Mouse (Mus musculus): Measurements from ENCODE around the gene Ifi209.
"Not testable (repeated sequence)": the region's sequence is repeated elsewhere in the genome, so short reads cannot be mapped to it uniquely, and the experiment has no call there.

The Ifi209 gene

GRCm38 (mm10) chr1:173630622-173631021 lies at the start of gene Ifi209:
TSS of gene Ifi209 (plus strand) at chr1:173630917.
- DNase-seq = not testable (repeated sequence)

GRCm38 (mm10) chr1:173589698-173590097 lies 41.0 kb upstream of the Ifi209 start:
- not testable (repeated sequence) for DNase-seq

GRCm38 (mm10) chr1:173598838-173599494 lies 31.8 kb upstream of the Ifi209 start, which contains the start of gene Ifi213:
TSS of gene Ifi213 (minus strand) at chr1:173599274.
- not testable (repeated sequence) for DNase-seq

- DNase-seq = not testable (repeated sequence)
These were observed 20.4 kb upstream of the Ifi209 start for GRCm38 (mm10) chr1:173610291-173610690.

GRCm38 (mm10) chr1:173622216-173622615 lies 8.5 kb upstream of the Ifi209 start:
- DNase-seq = not testable (repeated sequence)

DNA sequence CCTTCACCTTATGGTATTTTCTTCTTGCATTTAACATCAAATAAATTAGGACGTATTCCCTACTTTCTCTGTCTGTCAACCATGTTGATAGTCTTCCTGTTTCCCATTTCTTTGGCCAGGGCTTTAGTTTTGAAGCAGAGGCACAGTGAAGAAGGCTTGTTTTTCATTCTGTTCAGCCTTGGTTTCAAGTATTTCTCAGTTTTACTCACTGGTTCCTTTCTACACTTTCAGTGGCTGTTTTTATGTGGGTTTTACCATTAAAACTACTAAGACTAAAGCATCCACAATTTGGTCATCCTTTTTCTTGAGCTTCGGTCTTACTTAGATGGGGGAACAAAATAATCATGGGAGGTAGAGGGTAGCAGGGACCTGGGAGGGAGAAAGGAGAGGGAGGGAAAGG lies 6.7 kb upstream of the Ifi209 start:
- DNase-seq = no peak

- no peak for DNase-seq
These were observed 4.0 kb upstream of the Ifi209 start for GRCm38 (mm10) chr1:173626686-173627085.

DNA sequence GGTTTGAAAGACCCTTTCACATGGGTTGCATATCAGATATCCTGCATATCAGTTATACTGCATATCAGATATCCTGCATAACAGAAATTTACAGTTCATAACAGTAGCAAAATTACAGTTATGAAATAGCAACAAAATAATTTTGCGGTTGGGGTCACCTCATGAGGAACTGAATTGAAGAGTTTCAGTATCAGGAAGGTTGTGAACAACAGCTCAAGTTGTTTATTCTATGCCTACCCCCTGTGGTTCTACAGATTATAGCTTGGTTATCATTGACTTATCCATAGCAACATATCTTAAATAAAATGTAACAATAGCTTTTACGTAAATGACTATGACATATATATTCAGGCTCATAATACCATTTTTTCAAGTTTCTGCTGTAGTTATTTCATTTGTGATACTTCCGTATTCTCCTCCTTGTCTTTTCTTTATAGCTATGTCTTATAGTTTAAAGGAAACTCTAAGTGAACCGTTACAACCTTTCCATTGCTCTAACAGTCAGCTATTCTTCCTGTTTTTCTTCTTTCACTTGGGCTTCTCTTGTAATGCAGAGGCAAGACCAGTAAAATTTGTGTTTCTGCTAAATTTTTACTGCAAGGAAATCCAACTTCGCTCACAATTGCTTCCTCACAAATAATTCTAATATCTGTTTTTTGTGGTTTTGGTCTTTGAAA lies 3.4 kb downstream of the Ifi209 start:
- DNase-seq = no peak

DNA sequence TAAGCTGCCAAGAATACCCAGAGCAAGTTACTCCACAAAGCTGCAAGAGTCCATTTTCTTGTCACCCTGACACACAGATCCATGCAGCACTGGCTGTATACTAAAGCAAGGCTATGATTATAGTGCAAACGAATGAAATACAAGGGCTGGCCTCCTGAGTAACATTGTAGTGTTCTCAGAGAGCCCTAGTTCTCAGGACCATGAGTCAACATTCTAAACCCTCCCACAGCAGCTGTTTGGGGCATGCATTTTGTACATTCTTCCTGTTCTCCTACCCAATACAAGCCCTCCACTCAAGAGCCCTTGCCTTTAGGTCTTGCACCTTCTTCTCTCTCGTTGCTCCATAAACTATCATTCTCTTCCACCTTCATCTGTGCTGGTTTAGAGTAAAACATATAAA lies 14.7 kb downstream of the Ifi209 start:
- DNase-seq = no peak

- no peak for DNase-seq
These were observed 27.3 kb downstream of the Ifi209 start for GRCm38 (mm10) chr1:173657973-173658372.

GRCm38 (mm10) chr1:173673458-173674097 lies 42.9 kb downstream of the Ifi209 start, which contains the start of gene Ifi208:
TSS of gene Ifi208 (plus strand) at chr1:173673675.
- DNase-seq = not testable (repeated sequence)

DNA sequence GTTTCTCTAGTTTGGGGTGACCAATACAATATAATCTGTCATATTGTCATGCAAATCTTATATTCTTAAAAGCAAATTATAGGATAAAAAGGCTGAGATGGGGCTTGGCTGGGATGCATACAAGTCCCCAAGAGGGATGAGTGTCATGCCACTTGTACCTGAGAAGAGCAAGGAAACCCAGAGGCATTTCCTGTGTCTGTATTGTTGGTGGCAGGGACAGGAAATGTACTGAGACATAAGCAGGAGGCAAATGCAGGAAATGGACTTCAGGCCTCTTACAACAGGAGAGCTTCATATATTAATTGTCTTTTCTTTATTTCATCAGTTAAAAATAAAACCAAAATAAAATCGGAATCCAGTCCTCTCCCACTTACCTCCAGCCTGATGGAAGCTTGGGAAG lies 47.9 kb downstream of the Ifi209 start:
- DNase-seq = not testable (repeated sequence)

- DNase-seq = no peak
These were observed 63.6 kb downstream of the Ifi209 start for GRCm38 (mm10) chr1:173694270-173694669.

Data from kidney, postnatal 14 days (tissue).